Mouse (Mus musculus) thymus, adult 2 months (tissue): ENCODE results near the gene Akt3.

Source experiments
- CTCF ChIP-seq: fragments of 200-500 bp; IDR thresholded peaks from 2 replicates; pipeline ENCODE4 v1.5.1; 2012; ENCODE audit warnings: mild to moderate bottlenecking, control low read depth, low read length, moderate library complexity, borderline replicate concordance; ENCODE audit not compliant: control insufficient read depth, poor library complexity, insufficient read depth; ENCODE audit errors: extremely low read depth
- POLR2A ChIP-seq: fragments of 200-500 bp; IDR thresholded peaks from 2 replicates; pipeline ENCODE4 v1.6.1; 2012; ENCODE audit warnings: mild to moderate bottlenecking, low read length, control low read depth, moderate library complexity; ENCODE audit not compliant: control insufficient read depth, poor library complexity, insufficient read depth; ENCODE audit errors: extremely low read depth

DNA sequence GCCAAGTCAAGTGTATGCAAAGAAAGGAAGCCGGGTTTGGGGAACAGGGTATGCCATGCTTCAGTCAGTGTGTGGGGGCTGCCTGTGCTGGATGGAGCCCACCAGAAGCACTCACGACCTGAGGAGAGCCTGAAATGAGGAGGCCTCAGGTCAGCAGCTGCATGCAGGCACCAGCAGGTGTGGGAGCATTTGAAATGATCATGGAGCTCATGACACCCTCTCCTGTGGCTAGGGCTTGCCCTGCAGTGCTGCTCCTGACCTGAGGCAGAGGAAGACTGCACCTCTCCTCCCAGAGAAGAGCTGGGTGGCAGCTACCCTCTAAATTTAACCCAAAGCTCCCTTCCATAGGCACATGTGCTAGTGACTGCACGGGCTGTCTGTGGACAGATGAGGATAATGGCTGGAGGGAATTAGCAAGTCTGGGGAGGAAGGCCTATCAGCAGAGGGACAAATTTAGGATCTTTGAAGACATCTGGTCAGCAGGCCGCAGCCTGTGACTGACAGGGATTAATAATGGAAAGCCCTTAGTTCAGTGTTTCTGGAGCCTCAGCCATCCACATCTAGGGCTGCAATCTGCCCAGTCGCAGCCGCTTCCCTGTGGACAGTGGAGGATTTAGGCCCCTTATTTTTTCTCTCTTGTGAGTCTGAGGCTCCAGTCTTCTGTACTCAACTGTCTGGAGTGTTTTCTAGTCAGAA lies 247.2 kb downstream of the Akt3 start:
- no peak for TF ChIP-seq CTCF
- TF ChIP-seq POLR2A, result no peak
